Mouse (Mus musculus) C2C12 (cell line): ENCODE data around the gene Hist1h4f. TPM values are rescaled to one million over a fixed set of nuclear protein-coding genes. Genes with fewer than 3 reads are reported as not detected.
A peak's percentile ranks its signal among the peaks of the same experiment; 100 is the strongest.
"Not testable (repeated sequence)": the region's sequence is repeated elsewhere in the genome, so short reads cannot be mapped to it uniquely, and the experiment has no call there.

Experiments
- H3K27me3 ChIP-seq: one replicate; pipeline ENCODE4 v1.6.1; 2011; ENCODE audit not compliant: control insufficient read depth, insufficient read depth, insufficient read length
- H3K36me3 ChIP-seq: one replicate; pipeline ENCODE4 v1.6.1; 2011; ENCODE audit not compliant: control insufficient read depth, insufficient read depth
- H3K4me3 ChIP-seq: one replicate; pipeline ENCODE4 v1.5.1; 2011; ENCODE audit warnings: mild to moderate bottlenecking, control low read depth; ENCODE audit not compliant: poor library complexity, insufficient read depth, severe bottlenecking
- H3K79me2 ChIP-seq: one replicate; pipeline ENCODE4 v1.6.1; 2011; ENCODE audit not compliant: control insufficient read depth, insufficient read depth
- H3K79me3 ChIP-seq: one replicate; pipeline ENCODE4 v1.6.1; 2011; ENCODE audit warnings: low read depth, control low read depth
- H3ac ChIP-seq: one replicate; pipeline ENCODE3; 2011; ENCODE audit warnings: low read depth; ENCODE audit not compliant: control insufficient read depth, insufficient read length
- CEBPB ChIP-seq: IDR thresholded peaks from one replicate; pipeline ENCODE4 v1.6.1; 2011; ENCODE audit warnings: low read depth, mild to moderate bottlenecking, control low read depth, moderate library complexity
- CTCF ChIP-seq: IDR thresholded peaks from one replicate; pipeline ENCODE4 v1.5.1; 2011; ENCODE audit not compliant: control insufficient read depth, insufficient read depth, insufficient read length
- FOSL1 ChIP-seq: IDR thresholded peaks from one replicate; pipeline ENCODE4 v1.8.0; 2011; ENCODE audit warnings: mild to moderate bottlenecking, low read length; ENCODE audit not compliant: poor library complexity, insufficient read depth, severe bottlenecking
- MAX ChIP-seq: IDR thresholded peaks from one replicate; pipeline ENCODE4 v1.6.1; 2011; ENCODE audit warnings: mild to moderate bottlenecking, control low read depth
- MYOD1 ChIP-seq: IDR thresholded peaks from one replicate; pipeline ENCODE4 v1.6.1; 2011; ENCODE audit warnings: low read depth; ENCODE audit not compliant: control insufficient read depth, insufficient read length
- MYOG ChIP-seq: IDR thresholded peaks from one replicate; pipeline ENCODE4 v1.6.1; 2011; ENCODE audit not compliant: control insufficient read depth, insufficient read length; ENCODE audit errors: extremely low read depth
- USF1 ChIP-seq: IDR thresholded peaks from one replicate; pipeline ENCODE4 v1.6.1; 2011; ENCODE audit warnings: low read depth, mild to moderate bottlenecking, control low read depth, moderate library complexity
- polyA plus RNA-seq: library from polyadenylated mRNA; unstranded; fragments of >200 nt; fragmentation: generic; extraction: Trizol; gene quantifications from one replicate; pipeline ENCODE4 v1.2.1, GENCODE M21; 2012; ENCODE audit warnings: missing spikeins

Gene Hist1h4f
- polyA plus RNA-seq, 1 experiment: 7.4 TPM

DNA sequence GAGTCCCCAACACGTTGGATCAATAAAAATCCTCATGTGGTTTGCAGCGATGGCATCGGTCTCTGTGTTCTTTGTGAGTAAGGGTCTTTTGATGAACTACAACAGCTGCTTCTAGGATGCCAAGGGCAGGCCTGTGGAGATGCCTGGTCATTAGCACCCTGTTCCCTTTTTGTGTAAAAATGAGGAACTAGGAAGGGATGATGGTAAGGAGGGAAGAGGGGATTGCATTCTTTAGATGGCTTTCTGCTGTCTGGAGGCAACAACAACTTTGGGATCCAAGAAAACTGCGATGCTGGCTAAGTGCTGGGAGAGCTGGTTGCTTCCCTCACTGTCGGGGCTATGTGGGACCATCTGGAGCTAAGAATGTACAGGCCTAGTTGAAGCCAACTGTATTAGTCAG is 13.2 kb downstream of the Hist1h4f start:
- H3K79me2 ChIP-seq: peaks cover 22% of the 10 kb centered on the region
- H3K27me3 ChIP-seq: no peaks in the 10 kb centered on the region
- TF ChIP-seq FOSL1 (no peak), CTCF (no peak), MAX (no peak), CEBPB (no peak), USF1 (no peak), MYOG (no peak), MYOD1 (no peak)
- H3K36me3 ChIP-seq: no peaks in the 10 kb centered on the region
- no peaks in the 10 kb centered on the region for H3K79me3 ChIP-seq
- H3K4me3 ChIP-seq: peak overlapping the region; percentile 8
- H3ac ChIP-seq: peak overlapping the region; percentile 50

DNA sequence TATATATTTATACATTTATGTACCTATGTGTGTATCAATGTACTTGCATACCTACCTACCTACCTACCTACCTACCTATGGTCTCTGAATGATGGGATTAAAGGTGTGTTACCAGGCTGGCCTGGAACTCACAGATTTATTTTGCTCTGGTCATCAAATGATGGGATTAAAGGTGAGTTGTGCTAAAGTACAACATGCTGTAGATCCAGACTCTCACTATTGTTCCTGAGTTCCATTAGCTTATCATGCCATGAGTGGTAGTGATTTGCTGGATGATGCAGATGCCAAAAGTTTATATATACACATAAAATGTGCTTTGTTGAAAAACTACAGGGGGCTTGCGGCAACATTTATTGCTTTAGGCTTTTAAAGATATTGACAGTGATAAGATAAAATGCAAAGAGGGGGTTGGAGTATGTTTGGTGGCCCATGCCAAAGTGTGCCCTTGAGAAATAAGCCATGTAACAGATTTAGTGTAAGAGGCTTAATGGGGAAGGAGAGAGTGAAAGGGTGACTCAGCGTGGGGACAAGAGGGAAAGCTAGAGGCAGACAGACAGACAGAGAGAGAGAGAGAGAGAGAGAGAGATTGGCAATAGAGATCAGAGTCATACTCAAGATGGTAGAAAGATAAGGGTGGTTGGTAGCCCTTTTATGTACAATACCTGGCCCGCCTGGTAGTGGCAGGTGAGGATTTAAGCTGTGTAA is 14.3 kb downstream of the Hist1h4f start:
- Histone ChIP-seq H3K36me3 (no peaks in the 10 kb centered on the region), H3K79me3 (no peaks in the 10 kb centered on the region), H3K79me2 (peaks cover 22% of the 10 kb centered on the region), H3K4me3 (no peak overlapping the region), H3ac (peak overlapping the region; percentile 44), H3K27me3 (no peaks in the 10 kb centered on the region)
- no peak for TF ChIP-seq MAX
- no peak for TF ChIP-seq MYOD1
- no peak for TF ChIP-seq FOSL1
- TF ChIP-seq USF1: no peak
- TF ChIP-seq MYOG: no peak
- no peak for TF ChIP-seq CEBPB
- TF ChIP-seq CTCF: no peak

DNA sequence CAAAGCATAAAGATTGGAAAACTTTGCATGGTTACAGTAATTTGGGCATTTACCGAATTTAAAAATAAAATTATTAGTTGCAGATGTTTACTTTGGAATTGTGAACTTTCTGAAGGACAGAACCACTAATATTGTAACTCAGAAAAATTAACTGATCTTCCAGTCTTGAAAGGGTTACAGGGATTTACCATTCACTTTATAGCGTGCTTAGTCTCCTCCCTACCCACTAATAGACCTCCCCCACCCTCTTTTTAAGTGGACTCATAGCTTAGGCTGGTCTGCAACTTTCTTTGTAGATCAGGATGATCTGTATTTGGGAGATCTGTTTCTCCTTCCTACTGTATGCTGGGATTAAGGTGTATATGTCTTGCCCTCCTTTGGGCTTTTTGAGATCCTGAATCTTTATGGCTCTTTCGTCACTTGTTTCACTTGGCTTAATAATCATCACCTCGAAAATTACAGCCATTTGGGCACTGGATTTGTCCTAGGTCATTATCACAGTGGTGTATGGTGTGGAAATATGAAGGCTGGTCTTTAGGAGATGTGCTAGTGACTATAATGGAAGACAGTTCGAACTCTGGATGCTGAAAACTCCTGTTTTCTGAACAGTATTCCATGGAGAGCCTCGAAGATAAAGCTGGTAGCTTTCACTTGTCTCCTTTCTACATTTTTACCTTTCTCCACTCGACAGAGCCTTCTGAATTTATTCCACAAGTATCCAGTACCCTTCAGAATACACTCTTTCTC is 15.2 kb downstream of the Hist1h4f start:
- no peaks in the 10 kb centered on the region for H3K36me3 ChIP-seq
- H3K27me3 ChIP-seq: no peaks in the 10 kb centered on the region
- peak overlapping the region; percentile 36 for H3K4me3 ChIP-seq
- no peak for TF ChIP-seq MYOG
- TF ChIP-seq CEBPB: no peak
- H3K79me3 ChIP-seq: no peaks in the 10 kb centered on the region
- H3K79me2 ChIP-seq: peaks cover 22% of the 10 kb centered on the region
- peak overlapping the region; percentile 44 for H3ac ChIP-seq

DNA sequence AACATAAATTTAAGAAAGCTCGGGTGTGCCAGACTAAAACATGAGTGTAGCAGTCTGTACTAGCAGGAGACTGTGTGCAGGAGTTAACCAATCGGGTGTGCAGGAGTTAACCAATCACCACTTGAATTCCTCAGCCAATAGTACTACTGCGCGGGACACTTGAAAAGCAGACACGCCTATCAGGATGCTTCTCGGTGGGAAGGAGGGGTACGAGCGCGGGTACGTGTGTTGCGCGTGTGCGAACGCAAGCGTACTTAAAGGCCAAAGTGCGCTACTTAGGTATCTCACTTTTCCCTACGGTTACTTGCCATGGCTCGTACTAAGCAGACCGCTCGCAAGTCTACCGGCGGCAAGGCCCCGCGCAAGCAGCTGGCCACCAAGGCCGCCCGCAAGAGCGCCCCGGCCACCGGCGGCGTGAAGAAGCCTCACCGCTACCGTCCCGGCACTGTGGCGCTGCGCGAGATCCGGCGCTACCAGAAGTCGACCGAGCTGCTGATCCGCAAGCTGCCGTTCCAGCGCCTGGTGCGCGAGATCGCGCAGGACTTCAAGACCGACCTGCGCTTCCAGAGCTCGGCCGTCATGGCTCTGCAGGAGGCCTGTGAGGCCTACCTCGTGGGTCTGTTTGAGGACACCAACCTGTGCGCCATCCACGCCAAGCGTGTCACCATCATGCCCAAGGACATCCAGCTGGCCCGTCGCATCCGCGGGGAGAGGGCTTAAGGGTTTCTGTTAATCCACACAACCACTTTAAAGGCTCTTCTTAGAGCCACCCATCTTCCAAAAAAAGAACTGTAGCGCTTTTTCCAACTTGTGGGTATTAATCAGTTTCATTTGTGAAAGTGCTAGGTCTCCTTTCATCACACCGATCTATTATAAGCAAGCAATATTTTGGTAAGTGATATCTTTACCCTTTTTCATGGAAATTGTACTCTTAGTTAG is 16.0 kb downstream of the Hist1h4f start, which contains the start of gene Hist1h3g:
Hist1h3g (plus strand) TSS at position 286 of the 939 bp plus-strand sequence.
- not testable (repeated sequence) for H3K79me3 ChIP-seq, H3K36me3 ChIP-seq, H3K27me3 ChIP-seq
- Histone ChIP-seq H3ac (peak within 1 kb of the TSS; percentile 81), H3K79me2 (peaks cover 22% of the 10 kb centered on the region), H3K4me3 (peak within 1 kb of the TSS; percentile 36)
- TF ChIP-seq MAX: peak; percentile 34

DNA sequence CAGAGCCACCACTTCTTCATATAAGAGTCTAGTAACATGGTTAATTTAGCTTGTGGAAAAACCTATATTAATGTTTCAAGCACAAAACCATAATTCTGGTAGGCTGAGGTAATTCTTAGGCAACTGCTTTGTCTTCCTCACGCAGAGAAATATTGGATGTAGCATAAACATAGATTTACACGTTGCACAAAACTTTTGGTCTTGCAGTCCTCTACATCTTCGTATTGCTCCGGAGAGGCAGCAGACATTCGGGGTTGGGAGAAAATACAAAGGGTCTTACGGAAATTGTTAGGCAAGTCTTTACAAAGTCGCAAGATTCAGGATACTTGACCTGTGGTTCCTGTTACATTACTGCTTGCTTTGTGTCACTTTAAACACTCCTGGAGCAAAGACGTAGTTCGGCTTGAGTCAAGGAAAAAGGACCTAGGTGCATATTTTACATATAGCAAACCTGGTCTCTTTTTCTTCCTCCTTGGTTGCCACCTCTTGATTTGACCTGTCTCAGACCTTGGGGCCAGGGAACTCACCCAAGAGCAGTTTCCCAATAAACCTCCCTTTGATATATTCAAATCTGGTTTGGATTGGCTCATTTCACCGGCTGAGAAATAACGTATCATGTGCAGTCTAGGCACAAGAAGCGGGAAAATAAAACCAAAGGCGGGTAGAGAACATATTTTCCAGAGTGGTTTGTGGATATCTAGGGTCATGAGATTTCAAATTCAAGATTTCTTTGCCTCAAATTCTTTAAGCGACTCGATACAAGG is 16.9 kb downstream of the Hist1h4f start:
- peak overlapping the region; percentile 81 for H3ac ChIP-seq

DNA sequence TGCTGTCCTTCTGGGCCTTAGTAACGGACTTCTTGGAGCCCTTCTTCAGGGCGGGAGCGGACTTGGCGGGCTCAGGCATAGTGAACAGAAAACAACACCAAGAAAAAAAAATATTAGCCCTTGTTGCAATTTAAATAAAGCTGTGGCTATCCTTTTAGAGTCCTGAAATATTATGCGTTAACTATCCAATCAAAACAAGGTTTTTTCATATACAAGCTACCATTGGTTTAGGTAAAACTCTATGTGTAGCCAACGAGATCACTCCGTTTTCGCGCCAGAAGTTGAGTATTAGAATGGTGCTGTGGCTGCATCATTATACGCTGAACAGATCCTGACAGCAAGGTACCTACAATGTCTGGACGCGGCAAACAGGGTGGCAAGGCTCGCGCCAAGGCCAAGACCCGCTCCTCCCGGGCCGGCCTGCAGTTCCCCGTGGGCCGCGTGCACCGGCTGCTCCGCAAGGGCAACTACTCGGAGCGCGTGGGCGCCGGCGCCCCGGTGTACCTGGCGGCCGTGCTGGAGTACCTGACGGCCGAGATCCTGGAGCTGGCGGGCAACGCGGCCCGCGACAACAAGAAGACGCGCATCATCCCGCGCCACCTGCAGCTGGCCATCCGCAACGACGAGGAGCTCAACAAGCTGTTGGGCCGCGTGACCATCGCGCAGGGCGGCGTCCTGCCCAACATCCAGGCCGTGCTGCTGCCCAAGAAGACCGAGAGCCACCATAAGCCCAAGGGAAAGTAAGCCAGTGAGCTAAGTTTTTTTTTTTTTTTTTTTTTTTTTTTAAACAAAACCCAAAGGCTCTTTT is 17.7 kb downstream of the Hist1h4f start, which contains the start of gene Hist1h2af:
Hist1h2af (plus strand) TSS at position 347 of the 808 bp plus-strand sequence.
- Histone ChIP-seq H3ac (peak within 1 kb of the TSS; percentile 81), H3K79me2 (peaks cover 22% of the 10 kb centered on the region), H3K4me3 (peak within 1 kb of the TSS; percentile 35)
- not testable (repeated sequence) for H3K27me3 ChIP-seq, H3K79me3 ChIP-seq, H3K36me3 ChIP-seq

More for the DNA sequence above, 16.9 kb downstream of the Hist1h4f start:
- Histone ChIP-seq H3K36me3 (no peaks in the 10 kb centered on the region), H3K79me2 (peaks cover 22% of the 10 kb centered on the region), H3K79me3 (no peaks in the 10 kb centered on the region), H3K4me3 (peak overlapping the region; percentile 35), H3K27me3 (no peaks in the 10 kb centered on the region)
- TF ChIP-seq MAX (no peak), CEBPB (peak; percentile 8), USF1 (no peak), CTCF (no peak), MYOG (no peak), MYOD1 (no peak), FOSL1 (no peak)
